In genomic region chr4:88867926-88868911, GRCm38 (mm10) we compare ENCODE assay signal across 9 mouse cellular contexts. TPM values are rescaled to one million over a fixed set of nuclear protein-coding genes. Genes with fewer than 3 reads are reported as not detected.
A peak's percentile ranks its signal among the peaks of the same experiment; 100 is the strongest.
DNase-seq lines count a peak whose midpoint lies in the region; ATAC-seq lines count a peak whose summit lies in the region.
"Had no signal": no experiment of that assay in that cellular context is flagged by ENCODE, and none has a peak within 500 bp of the region (broad histone marks: within the 10 kb centered on the region; RNA-seq: fewer than 3 reads in every experiment).

No protein-coding gene starts in this region.

- peak overlapping the region; percentile 55 to 57 for H3K4me3 ChIP-seq in heart, embryonic 14.5 days (ENCODE audit: control insufficient read depth in 1 of 2, insufficient read depth in 1 of 2, low read depth in 1 of 2, low read length in 2 of 2)

- intact Hi-C loops in left cerebral cortex, postnatal 36 days (cut with DNase I) = no loop called here

- WGBS in heart, embryonic 14.5 days = 8% methylated on average over 30 of the region's 31 CpGs

- H3K4me1 ChIP-seq in heart, embryonic 14.5 days (ENCODE audit: control insufficient read depth in 2 of 2, insufficient read depth in 2 of 2, low read length in 2 of 2) = no peaks in the 10 kb centered on the region; a peak in 1 of 4 replicates

- H3K27ac ChIP-seq in heart, embryonic 14.5 days (replicated peaks in 1 of 2; ENCODE audit: control insufficient read depth in 1 of 2, insufficient read depth in 1 of 2, low read depth in 2 of 2, low read length in 2 of 2) = peak overlapping the region; percentile 25 to 29; a peak in 1 of 4 replicates

- H3K4me2 ChIP-seq in heart, embryonic 14.5 days (ENCODE audit: low read length) = peak overlapping the region; percentile 93

- H3K27me3 ChIP-seq in heart, embryonic 14.5 days (ENCODE audit: control insufficient read depth, insufficient read depth, low read length) = peaks cover 11% of the 10 kb centered on the region

- H3K36me3 ChIP-seq in heart, embryonic 14.5 days (ENCODE audit: control insufficient read depth, insufficient read depth, low read length) = no peaks in the 10 kb centered on the region
- H3K36me3 ChIP-seq: G1E had no signal

- DNase-seq in cerebellum, adult 11 months = no peak
- DNase-seq in ES-CJ7 (ENCODE audit: low read depth, low spot score) = peak; percentile 46
- peak; percentile 70 for DNase-seq in embryo, embryonic 9.5 days (ENCODE audit: extremely low spot score)
- DNase-seq in left cerebral cortex, postnatal 36 days (ENCODE audit: low spot score in 2 of 2) = peak; percentile 14 to 15
- peak; percentile 24 to 27 for DNase-seq in spleen, postnatal 36 days (ENCODE audit: low spot score in 2 of 2)

- peak overlapping the region; percentile 72 for H3K9ac ChIP-seq in heart, embryonic 14.5 days (ENCODE audit: low read length)

- peak; percentile 62 for ATAC-seq in cerebellum, adult (ENCODE audit: insufficient number of reproducible peaks, low FRiP score, low TSS enrichment)
- ATAC-seq in heart, embryonic 14.5 days (ENCODE audit: insufficient number of reproducible peaks, insufficient read depth, low FRiP score, low read depth) = peak; percentile 61
- peak; percentile 48 for ATAC-seq in megakaryocyte-erythroid progenitor cell, adult 5-6 weeks (replicated peaks; ENCODE audit: low FRiP score, low TSS enrichment, poor library complexity, severe bottlenecking)

- no peaks in the 10 kb centered on the region for H3K9me3 ChIP-seq in heart, embryonic 14.5 days (ENCODE audit: control insufficient read depth, low read length)
- H3K9me3 ChIP-seq: G1E had no signal

RNA-seq across cellular contexts. Expression of gene Ifne, which starts 11.8 kb away (rescaled TPM):
- polyA plus RNA-seq in heart, embryonic 14.5 days (2014; fragmentation: Nextera tagmentation; extraction: Ambion mirVana) = not detected in 2 replicates
- not detected for total RNA-seq in left cerebral cortex, postnatal 36 days (2021)
- not detected in 2 replicates for total RNA-seq in megakaryocyte-erythroid progenitor cell, adult 5-6 weeks (2014; fragmentation: Nextera tagmentation)
- total RNA-seq in megakaryocyte-erythroid progenitor cell, adult 5-6 weeks (2017) = not detected in 2 replicates
- total RNA-seq: G1E had no signal
- polyA plus RNA-seq: G1E had no signal

RNA-seq across cellular contexts. Expression of gene Ifna1, which starts 18.3 kb away (rescaled TPM):
- not detected in 2 replicates for polyA plus RNA-seq in heart, embryonic 14.5 days (2014; fragmentation: Nextera tagmentation; extraction: Ambion mirVana)
- not detected for total RNA-seq in left cerebral cortex, postnatal 36 days (2021)
- total RNA-seq in megakaryocyte-erythroid progenitor cell, adult 5-6 weeks (2014; fragmentation: Nextera tagmentation) = not detected in 2 replicates
- not detected in 2 replicates for total RNA-seq in megakaryocyte-erythroid progenitor cell, adult 5-6 weeks (2017)
- total RNA-seq: G1E had no signal
- polyA plus RNA-seq: G1E had no signal

RNA-seq across cellular contexts. Expression of gene Ifna4, which starts 26.6 kb away (rescaled TPM):
- polyA plus RNA-seq in heart, embryonic 14.5 days (2014; fragmentation: Nextera tagmentation; extraction: Ambion mirVana) = not detected in 2 replicates
- not detected for total RNA-seq in left cerebral cortex, postnatal 36 days (2021)
- total RNA-seq in megakaryocyte-erythroid progenitor cell, adult 5-6 weeks (2014; fragmentation: Nextera tagmentation) = not detected in 2 replicates
- total RNA-seq in megakaryocyte-erythroid progenitor cell, adult 5-6 weeks (2017) = not detected in 2 replicates
- polyA plus RNA-seq: G1E had no signal

RNA-seq across cellular contexts. Expression of gene Ifna5, which starts 32.9 kb away (rescaled TPM):
- not detected in 2 replicates for polyA plus RNA-seq in heart, embryonic 14.5 days (2014; fragmentation: Nextera tagmentation; extraction: Ambion mirVana)
- not detected for total RNA-seq in left cerebral cortex, postnatal 36 days (2021)
- total RNA-seq in megakaryocyte-erythroid progenitor cell, adult 5-6 weeks (2014; fragmentation: Nextera tagmentation) = not detected in 2 replicates
- total RNA-seq in megakaryocyte-erythroid progenitor cell, adult 5-6 weeks (2017) = not detected in 2 replicates
- total RNA-seq: G1E had no signal
- polyA plus RNA-seq: G1E had no signal

RNA-seq across cellular contexts. Expression of gene Ifna6, which starts 41.0 kb away (rescaled TPM):
- polyA plus RNA-seq in heart, embryonic 14.5 days (2014; fragmentation: Nextera tagmentation; extraction: Ambion mirVana) = not detected in 2 replicates
- total RNA-seq in left cerebral cortex, postnatal 36 days (2021) = not detected
- total RNA-seq in megakaryocyte-erythroid progenitor cell, adult 5-6 weeks (2014; fragmentation: Nextera tagmentation) = not detected in 2 replicates
- not detected in 2 replicates for total RNA-seq in megakaryocyte-erythroid progenitor cell, adult 5-6 weeks (2017)
- total RNA-seq: G1E had no signal
- polyA plus RNA-seq: G1E had no signal
